Mouse (Mus musculus): ENCODE data around the gene March4. TPM values are rescaled to one million over a fixed set of nuclear protein-coding genes. Genes with fewer than 3 reads are reported as not detected.

The March4 gene
- polyA plus RNA-seq, 1 experiment from 2014 or later = 0.15 TPM

DNA sequence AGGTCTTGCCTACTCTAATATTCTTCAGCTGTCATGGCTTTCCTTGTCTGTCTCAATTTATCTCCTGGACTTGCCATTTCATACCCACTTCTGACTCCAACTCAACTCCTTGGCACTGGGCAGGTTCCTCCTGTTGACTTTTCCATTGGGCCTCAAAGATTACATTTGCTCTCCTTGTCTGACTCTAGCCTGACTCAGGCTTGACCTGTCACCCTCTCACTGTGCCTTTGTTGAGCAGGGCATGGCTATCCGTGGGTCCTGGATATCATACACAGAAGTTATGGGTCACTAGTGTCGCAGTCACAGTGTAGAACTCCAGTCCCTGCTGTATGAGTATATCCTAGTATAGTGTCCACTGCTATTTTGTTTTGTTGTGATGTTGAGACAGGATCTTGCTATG is 60.1 kb downstream of the March4 start:
- no peak for ATAC-seq (replicated peaks; ENCODE audit: low FRiP score)
- H3K4me2 ChIP-seq (ENCODE audit: low read depth, low read length, severe bottlenecking) = no peak overlapping the region
- H3K4me1 ChIP-seq (replicated peaks; ENCODE audit: control insufficient read depth, insufficient read depth, low read length) = no peaks in the 10 kb centered on the region
- H3K4me3 ChIP-seq (ENCODE audit: low read depth, low read length) = no peak overlapping the region
- H3K27me3 ChIP-seq (ENCODE audit: control insufficient read depth, insufficient read depth, low read length) = no peaks in the 10 kb centered on the region
- no peak overlapping the region for H3K27ac ChIP-seq (ENCODE audit: low read depth, low read length)
- no peak overlapping the region for H3K9ac ChIP-seq (ENCODE audit: low read length)
- 84% methylated on average over 2 of the region's 2 CpGs for WGBS
- H3K9me3 ChIP-seq (ENCODE audit: control insufficient read depth, low read length) = no peaks in the 10 kb centered on the region
- H3K36me3 ChIP-seq (ENCODE audit: control insufficient read depth, insufficient read depth, low read length) = no peaks in the 10 kb centered on the region
- DNase-seq (ENCODE audit: low spot score) = no peak

DNA sequence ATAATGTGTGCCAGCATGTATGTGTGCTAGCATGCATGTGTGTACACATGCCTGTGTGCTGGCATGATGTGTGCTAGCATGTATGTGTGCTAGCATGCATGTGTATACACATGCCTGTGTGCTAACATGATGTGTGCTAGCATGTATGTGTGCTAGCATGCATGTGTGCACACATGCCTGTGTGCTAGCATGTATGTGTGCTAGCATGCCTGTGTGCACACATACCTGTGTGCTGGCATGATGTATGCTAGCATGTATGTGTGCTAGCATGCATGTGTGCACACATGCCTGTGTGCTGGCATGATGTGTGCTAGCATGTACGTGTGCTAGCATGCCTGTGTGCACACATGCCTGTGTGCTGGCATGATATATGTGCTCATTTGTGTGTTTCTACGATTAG is 67.7 kb downstream of the March4 start:
- Histone ChIP-seq H3K9ac (ENCODE audit: low read length) (no peak overlapping the region), H3K4me3 (ENCODE audit: low read depth, low read length) (no peak overlapping the region), H3K27me3 (ENCODE audit: control insufficient read depth, insufficient read depth, low read length) (no peaks in the 10 kb centered on the region), H3K4me2 (ENCODE audit: low read depth, low read length, severe bottlenecking) (no peak overlapping the region), H3K36me3 (ENCODE audit: control insufficient read depth, insufficient read depth, low read length) (no peaks in the 10 kb centered on the region), H3K9me3 (ENCODE audit: control insufficient read depth, low read length) (no peaks in the 10 kb centered on the region), H3K27ac (ENCODE audit: low read depth, low read length) (no peak overlapping the region), H3K4me1 (replicated peaks; ENCODE audit: control insufficient read depth, insufficient read depth, low read length) (no peaks in the 10 kb centered on the region)
- no peak for ATAC-seq (replicated peaks; ENCODE audit: low FRiP score)
- WGBS = 83% methylated on average over 2 of the region's 2 CpGs
- DNase-seq (ENCODE audit: low spot score) = no peak

- ATAC-seq (replicated peaks; ENCODE audit: low FRiP score) = no peak
These were observed 68.2 kb downstream of the March4 start for GRCm38 (mm10) chr1:72468466-72469003.

GRCm38 (mm10) chr1:72464926-72465583 is 71.7 kb downstream of the March4 start:
- DNase-seq (ENCODE audit: low spot score) = no peak
- Histone ChIP-seq H3K4me3 (ENCODE audit: low read depth, low read length) (no peak overlapping the region), H3K36me3 (ENCODE audit: control insufficient read depth, insufficient read depth, low read length) (no peaks in the 10 kb centered on the region), H3K27me3 (ENCODE audit: control insufficient read depth, insufficient read depth, low read length) (no peaks in the 10 kb centered on the region), H3K27ac (ENCODE audit: low read depth, low read length) (no peak overlapping the region), H3K9ac (ENCODE audit: low read length) (no peak overlapping the region), H3K4me2 (ENCODE audit: low read depth, low read length, severe bottlenecking) (no peak overlapping the region), H3K9me3 (ENCODE audit: control insufficient read depth, low read length) (no peaks in the 10 kb centered on the region), H3K4me1 (replicated peaks; ENCODE audit: control insufficient read depth, insufficient read depth, low read length) (no peaks in the 10 kb centered on the region)
- WGBS = 52% methylated on average over 12 of the region's 12 CpGs
- no peak for ATAC-seq (replicated peaks; ENCODE audit: low FRiP score)

More at GRCm38 (mm10) chr1:72468466-72469003, 68.2 kb downstream of the March4 start:
- Histone ChIP-seq H3K9me3 (ENCODE audit: control insufficient read depth, low read length) (no peaks in the 10 kb centered on the region), H3K4me3 (ENCODE audit: low read depth, low read length) (no peak overlapping the region), H3K27me3 (ENCODE audit: control insufficient read depth, insufficient read depth, low read length) (no peaks in the 10 kb centered on the region), H3K4me2 (ENCODE audit: low read depth, low read length, severe bottlenecking) (no peak overlapping the region), H3K36me3 (ENCODE audit: control insufficient read depth, insufficient read depth, low read length) (no peaks in the 10 kb centered on the region), H3K4me1 (replicated peaks; ENCODE audit: control insufficient read depth, insufficient read depth, low read length) (no peaks in the 10 kb centered on the region), H3K9ac (ENCODE audit: low read length) (no peak overlapping the region), H3K27ac (ENCODE audit: low read depth, low read length) (no peak overlapping the region)
- DNase-seq (ENCODE audit: low spot score) = no peak
- 49% methylated on average over 5 of the region's 5 CpGs for WGBS

- Histone ChIP-seq H3K27me3 (ENCODE audit: control insufficient read depth, insufficient read depth, low read length) (no peaks in the 10 kb centered on the region), H3K36me3 (ENCODE audit: control insufficient read depth, insufficient read depth, low read length) (no peaks in the 10 kb centered on the region), H3K9ac (ENCODE audit: low read length) (no peak overlapping the region), H3K4me2 (ENCODE audit: low read depth, low read length, severe bottlenecking) (no peak overlapping the region), H3K9me3 (ENCODE audit: control insufficient read depth, low read length) (no peaks in the 10 kb centered on the region), H3K4me1 (replicated peaks; ENCODE audit: control insufficient read depth, insufficient read depth, low read length) (no peaks in the 10 kb centered on the region), H3K4me3 (ENCODE audit: low read depth, low read length) (no peak overlapping the region), H3K27ac (ENCODE audit: low read depth, low read length) (no peak overlapping the region)
- WGBS = 85% methylated on average over 6 of the region's 6 CpGs
- ATAC-seq (replicated peaks; ENCODE audit: low FRiP score) (no peak), DNase-seq (ENCODE audit: low spot score) (no peak)
These were observed 74.2 kb downstream of the March4 start for GRCm38 (mm10) chr1:72462516-72462915.

GRCm38 (mm10) chr1:72457652-72458051 is 79.1 kb downstream of the March4 start:
- H3K9me3 ChIP-seq (ENCODE audit: control insufficient read depth, low read length) = no peaks in the 10 kb centered on the region
- 86% methylated on average over 4 of the region's 4 CpGs for WGBS
- H3K4me2 ChIP-seq (ENCODE audit: low read depth, low read length, severe bottlenecking) = no peak overlapping the region
- ATAC-seq (replicated peaks; ENCODE audit: low FRiP score) (no peak), DNase-seq (ENCODE audit: low spot score) (no peak)
- H3K4me1 ChIP-seq (replicated peaks; ENCODE audit: control insufficient read depth, insufficient read depth, low read length) = no peaks in the 10 kb centered on the region; the same call in 1 of the 2 replicates
- no peaks in the 10 kb centered on the region for H3K36me3 ChIP-seq (ENCODE audit: control insufficient read depth, insufficient read depth, low read length)
- H3K9ac ChIP-seq (ENCODE audit: low read length) = no peak overlapping the region
- no peak overlapping the region for H3K4me3 ChIP-seq (ENCODE audit: low read depth, low read length)
- H3K27me3 ChIP-seq (ENCODE audit: control insufficient read depth, insufficient read depth, low read length) = no peaks in the 10 kb centered on the region
- no peak overlapping the region for H3K27ac ChIP-seq (ENCODE audit: low read depth, low read length)

DNA sequence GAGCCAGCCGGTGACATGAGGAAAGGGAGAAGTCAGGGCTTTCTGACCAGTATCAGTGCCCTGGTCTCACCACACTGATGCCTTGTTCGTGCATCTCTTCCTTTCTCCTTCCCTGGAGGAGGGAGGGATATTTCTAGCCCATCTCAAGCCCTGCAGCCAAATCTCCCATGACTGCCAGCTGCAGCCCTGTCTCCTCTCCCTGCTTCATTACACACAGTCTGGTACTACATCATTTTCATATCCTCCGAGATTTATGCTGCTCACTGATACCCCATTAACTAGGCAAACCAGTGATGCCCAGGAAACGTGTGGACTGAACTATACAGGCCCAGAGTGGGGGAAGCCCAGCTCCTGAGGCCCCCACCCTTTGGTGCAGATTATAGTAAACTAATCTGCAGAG is 80.8 kb downstream of the March4 start:
- Histone ChIP-seq H3K36me3 (ENCODE audit: control insufficient read depth, insufficient read depth, low read length) (no peaks in the 10 kb centered on the region), H3K4me2 (ENCODE audit: low read depth, low read length, severe bottlenecking) (no peak overlapping the region), H3K9me3 (ENCODE audit: control insufficient read depth, low read length) (no peaks in the 10 kb centered on the region), H3K27me3 (ENCODE audit: control insufficient read depth, insufficient read depth, low read length) (no peaks in the 10 kb centered on the region), H3K9ac (ENCODE audit: low read length) (no peak overlapping the region), H3K4me1 (replicated peaks; ENCODE audit: control insufficient read depth, insufficient read depth, low read length) (no peaks in the 10 kb centered on the region; the same call in 1 of the 2 replicates), H3K4me3 (ENCODE audit: low read depth, low read length) (no peak overlapping the region), H3K27ac (ENCODE audit: low read depth, low read length) (no peak overlapping the region)
- WGBS = 83% methylated on average over 4 of the region's 4 CpGs
- ATAC-seq (replicated peaks; ENCODE audit: low FRiP score) = no peak
- no peak for DNase-seq (ENCODE audit: low spot score)

DNA sequence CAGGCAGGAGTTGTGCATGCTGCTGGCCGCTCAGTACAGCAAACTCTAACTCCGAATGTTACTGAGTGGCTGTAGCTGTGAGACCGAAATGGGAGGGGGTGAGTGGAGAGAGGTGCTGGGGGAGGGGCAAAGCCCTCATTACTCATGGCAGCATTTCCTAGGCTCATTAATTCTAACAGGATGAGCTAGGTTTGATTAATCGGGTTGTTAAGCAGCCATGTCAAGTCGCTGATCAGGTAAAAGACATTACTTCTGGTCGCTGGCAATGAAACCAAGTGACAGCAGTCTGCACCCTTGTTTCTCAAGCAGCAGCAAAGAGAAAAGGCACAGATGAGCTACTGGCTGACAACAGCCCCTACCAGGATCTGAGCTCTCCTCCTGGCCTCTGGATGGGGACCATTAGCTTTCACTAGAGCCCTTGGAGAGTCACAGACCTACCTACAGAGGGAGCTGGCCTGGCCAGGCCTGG is 82.0 kb downstream of the March4 start:
- WGBS = 41% methylated on average over 6 of the region's 6 CpGs

GRCm38 (mm10) chr1:72452839-72453238 is 83.9 kb downstream of the March4 start:
- ATAC-seq (replicated peaks; ENCODE audit: low FRiP score) = no peak
- WGBS = 91% methylated on average over 2 of the region's 2 CpGs
- no peaks in the 10 kb centered on the region; the same call in 1 of the 2 replicates for H3K4me1 ChIP-seq (replicated peaks; ENCODE audit: control insufficient read depth, insufficient read depth, low read length)
- no peak overlapping the region for H3K4me2 ChIP-seq (ENCODE audit: low read depth, low read length, severe bottlenecking)
- no peak overlapping the region for H3K27ac ChIP-seq (ENCODE audit: low read depth, low read length)
- H3K4me3 ChIP-seq (ENCODE audit: low read depth, low read length) = no peak overlapping the region
- H3K9ac ChIP-seq (ENCODE audit: low read length) = no peak overlapping the region
- no peaks in the 10 kb centered on the region for H3K36me3 ChIP-seq (ENCODE audit: control insufficient read depth, insufficient read depth, low read length)
- H3K27me3 ChIP-seq (ENCODE audit: control insufficient read depth, insufficient read depth, low read length) = no peaks in the 10 kb centered on the region
- DNase-seq (ENCODE audit: low spot score) = no peak
- no peaks in the 10 kb centered on the region for H3K9me3 ChIP-seq (ENCODE audit: control insufficient read depth, low read length)

More for the DNA sequence above, 82.0 kb downstream of the March4 start:
- ATAC-seq (replicated peaks; ENCODE audit: low FRiP score) = peak; percentile 36
- no peak for DNase-seq (ENCODE audit: low spot score)
- no peak overlapping the region for H3K4me3 ChIP-seq (ENCODE audit: low read depth, low read length)
- H3K4me2 ChIP-seq (ENCODE audit: low read depth, low read length, severe bottlenecking) = no peak overlapping the region
- H3K36me3 ChIP-seq (ENCODE audit: control insufficient read depth, insufficient read depth, low read length) = no peaks in the 10 kb centered on the region
- H3K27me3 ChIP-seq (ENCODE audit: control insufficient read depth, insufficient read depth, low read length) = no peaks in the 10 kb centered on the region
- H3K9me3 ChIP-seq (ENCODE audit: control insufficient read depth, low read length) = no peaks in the 10 kb centered on the region
- H3K4me1 ChIP-seq (replicated peaks; ENCODE audit: control insufficient read depth, insufficient read depth, low read length) = no peaks in the 10 kb centered on the region; the same call in 1 of the 2 replicates
- no peak overlapping the region for H3K9ac ChIP-seq (ENCODE audit: low read length)
- no peak overlapping the region for H3K27ac ChIP-seq (ENCODE audit: low read depth, low read length)
